Mouse (Mus musculus) kidney, adult 2 months (tissue): Measurements from ENCODE around the gene Tmem104. TPM values are rescaled to one million over a fixed set of nuclear protein-coding genes. Genes with fewer than 3 reads are reported as not detected.
A peak's percentile ranks its signal among the peaks of the same experiment; 100 is the strongest.

Experiments used
- DNase-seq: peaks from one replicate; pipeline ENCODE4 v3.0.0; 2021
- H3K27ac ChIP-seq: fragments of 200-500 bp; 2 replicates; pipeline ENCODE4 v1.5.1; 2012; ENCODE audit warnings: low read depth, low read length, control low read depth, inconsistent platforms; ENCODE audit not compliant: insufficient read depth
- H3K27me3 ChIP-seq: fragments of 200-500 bp; replicated peaks from 2 replicates; pipeline ENCODE4 v1.6.1; 2012; ENCODE audit warnings: mild to moderate bottlenecking, moderate library complexity, low read length, inconsistent platforms; ENCODE audit not compliant: control insufficient read depth, insufficient read depth
- H3K36me3 ChIP-seq: fragments of 200-500 bp; 2 replicates; pipeline ENCODE4 v1.6.1; 2012; ENCODE audit warnings: mild to moderate bottlenecking, moderate library complexity, low read length, inconsistent platforms; ENCODE audit not compliant: control insufficient read depth, insufficient read depth
- H3K4me1 ChIP-seq: fragments of 200-500 bp; 2 replicates; pipeline ENCODE4 v1.6.1; 2011; ENCODE audit warnings: low read length; ENCODE audit not compliant: control insufficient read depth, insufficient read depth
- H3K4me3 ChIP-seq: fragments of 200-500 bp; 2 replicates; pipeline ENCODE4 v1.5.1; 2011; ENCODE audit warnings: mild to moderate bottlenecking, low read depth, low read length, control low read depth; ENCODE audit not compliant: insufficient read depth
- CTCF ChIP-seq: fragments of 200-500 bp; conservative IDR thresholded peaks from 2 replicates; pipeline ENCODE4 v1.5.1; 2011; ENCODE audit warnings: low read depth, mild to moderate bottlenecking, control low read depth, low read length, moderate library complexity, mixed read lengths; ENCODE audit not compliant: insufficient read depth, insufficient read length
- POLR2A ChIP-seq: fragments of 200-500 bp; IDR thresholded peaks from one replicate; pipeline ENCODE4 v1.6.1; 2011; ENCODE audit warnings: low read depth, low read length, control low read depth
- WGBS: fragments of 180-500 bp; shearing (Covaris S2); methylation state at CpG from one replicate; pipeline ENCODE4 v1.1.7; 2018; 5-methylcytosine and 5-hydroxymethylcytosine counted together
- polyA plus RNA-seq: library from polyadenylated mRNA; depleted of rRNA; stranded (reverse); fragments of >200 nt; gene quantifications from 2 replicates; pipeline ENCODE4 v1.2.3, GENCODE M21; 2012

Tmem104 gene
- polyA plus RNA-seq, 1 experiment, result 14.8 TPM

DNA sequence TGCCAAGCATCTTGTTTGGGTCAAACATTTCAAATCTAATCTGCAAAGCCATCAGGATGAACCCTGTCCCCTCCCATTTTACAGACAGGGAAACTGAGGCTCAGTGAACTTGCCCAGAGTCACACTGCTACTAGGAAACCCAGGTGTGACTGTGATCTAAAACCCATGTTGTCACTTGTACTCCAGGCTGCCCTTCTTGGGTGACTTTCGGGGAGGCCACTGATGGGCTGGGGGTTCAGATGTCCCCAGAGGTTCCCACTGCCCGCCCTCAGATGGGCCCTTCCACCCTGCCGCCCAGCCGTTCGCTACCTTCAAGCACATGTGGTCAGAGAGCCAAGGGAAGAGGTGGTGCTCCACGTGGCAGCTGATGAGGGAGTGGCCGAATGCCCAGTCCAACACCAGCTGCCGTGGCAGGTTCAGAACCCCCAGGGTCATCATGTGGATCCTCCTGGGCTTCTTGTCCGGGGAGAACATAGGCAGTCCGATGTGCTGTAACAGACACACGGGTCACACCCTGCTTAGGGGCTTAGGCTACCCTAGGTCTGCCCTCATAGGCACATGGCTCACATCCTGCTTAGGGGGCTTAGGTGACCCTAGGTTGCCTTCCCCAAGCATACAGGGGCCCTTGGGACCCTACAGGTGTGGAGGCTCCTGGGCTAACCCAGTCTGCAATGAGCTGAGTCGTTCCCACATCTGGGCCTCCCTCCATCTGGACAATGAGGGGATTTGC lies 96.8 kb downstream of the Tmem104 start:
- Histone ChIP-seq H3K27me3 (no peaks in the 10 kb centered on the region), H3K4me3 (no peak overlapping the region), H3K27ac (no peak overlapping the region), H3K4me1 (no peaks in the 10 kb centered on the region), H3K36me3 (no peaks in the 10 kb centered on the region)
- no peak for TF ChIP-seq POLR2A
- no peak for TF ChIP-seq CTCF
- 81% methylated on average over 12 of the region's 12 CpGs for WGBS
- DNase-seq, result no peak

DNA sequence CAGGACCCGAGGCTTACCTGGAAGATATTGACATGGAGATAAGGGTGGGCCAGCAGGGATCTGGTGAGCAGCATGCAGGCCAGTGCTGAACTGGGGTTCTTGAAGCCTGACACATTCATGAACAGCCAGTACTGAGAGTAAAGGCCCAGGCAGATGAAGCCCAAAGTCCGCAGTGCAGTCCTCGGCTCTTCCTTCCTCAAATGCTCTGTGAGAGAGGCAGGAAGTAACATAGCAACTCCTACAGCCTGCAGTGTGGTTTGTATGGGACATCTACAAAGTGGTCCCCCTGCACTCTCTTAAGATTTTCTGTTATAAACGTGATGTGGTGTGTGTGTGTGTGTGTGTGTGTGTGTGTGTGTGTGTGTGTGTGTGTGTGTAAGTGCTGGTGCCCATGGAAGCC lies 98.0 kb downstream of the Tmem104 start:
- no peak for DNase-seq
- TF ChIP-seq CTCF (no peak), POLR2A (no peak)
- H3K36me3 ChIP-seq, result no peaks in the 10 kb centered on the region
- no peaks in the 10 kb centered on the region for H3K27me3 ChIP-seq
- H3K27ac ChIP-seq, result no peak overlapping the region
- WGBS, result 31% methylated on average over 4 of the region's 4 CpGs
- no peaks in the 10 kb centered on the region for H3K4me1 ChIP-seq
- H3K4me3 ChIP-seq, result no peak overlapping the region

DNA sequence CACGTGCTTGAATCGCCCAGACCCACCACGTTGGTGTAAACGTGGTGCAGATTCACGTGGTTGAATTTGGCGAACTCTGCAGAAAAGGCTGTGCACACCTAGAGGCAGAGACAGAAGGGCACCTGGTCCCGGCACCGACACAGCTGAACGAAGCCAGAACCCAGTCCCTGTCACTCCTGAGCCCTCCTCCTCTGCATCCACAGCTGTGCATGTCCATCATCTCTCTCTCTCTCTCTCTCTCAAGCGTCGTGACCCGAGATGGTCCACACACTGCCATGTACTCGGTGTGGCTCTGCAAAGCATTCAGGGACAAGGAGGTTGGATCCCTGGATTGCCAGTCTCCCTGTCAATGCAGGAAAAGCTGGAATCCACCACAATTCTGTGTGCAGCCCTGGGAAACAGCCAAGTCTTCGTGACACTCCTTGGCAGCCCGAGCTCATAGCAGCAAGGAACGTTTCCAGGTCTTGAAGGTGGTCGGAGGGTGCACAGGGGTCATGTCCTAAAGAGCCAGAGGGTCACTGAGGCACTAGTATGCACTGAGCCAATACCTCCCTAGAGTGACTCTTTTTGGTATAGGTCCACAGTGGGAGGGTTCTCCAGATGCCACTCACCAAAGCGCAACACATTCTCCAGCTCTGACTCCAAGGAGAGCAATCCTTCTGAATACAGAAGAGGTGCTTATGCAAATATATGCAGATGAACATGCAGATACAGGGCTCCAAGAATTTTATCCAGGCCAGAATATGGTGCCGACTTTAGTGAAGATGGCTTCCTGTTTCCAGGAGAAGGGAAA lies 99.1 kb downstream of the Tmem104 start:
- WGBS, result 69% methylated on average over 19 of the region's 19 CpGs
- no peak for DNase-seq
- TF ChIP-seq POLR2A (no peak), CTCF (no peak)
- Histone ChIP-seq H3K4me3 (no peak overlapping the region), H3K36me3 (no peaks in the 10 kb centered on the region), H3K27me3 (no peaks in the 10 kb centered on the region), H3K27ac (no peak overlapping the region), H3K4me1 (no peaks in the 10 kb centered on the region)

DNA sequence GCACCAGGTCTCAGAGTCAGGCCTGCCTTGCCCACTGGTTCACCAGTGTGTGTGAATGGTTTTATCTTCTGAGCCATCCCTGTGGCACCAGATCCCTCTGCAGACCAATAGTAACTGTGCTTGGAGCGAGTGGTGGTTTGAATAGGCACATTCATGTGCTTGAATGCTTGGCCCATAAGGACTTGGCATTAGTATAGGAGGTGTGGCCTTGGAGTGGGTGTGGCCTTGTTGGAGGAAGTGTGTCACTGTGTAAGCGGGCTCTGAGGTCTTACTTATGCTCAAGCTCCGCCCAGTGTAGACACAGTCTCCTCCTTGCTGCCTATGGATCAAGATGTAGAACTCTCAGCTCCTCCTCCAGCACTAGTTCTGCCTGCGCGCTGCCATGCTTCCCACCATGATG lies 100.1 kb downstream of the Tmem104 start:
- WGBS, result 96% methylated on average over 5 of the region's 5 CpGs
- Histone ChIP-seq H3K36me3 (no peaks in the 10 kb centered on the region), H3K27ac (no peak overlapping the region), H3K27me3 (no peaks in the 10 kb centered on the region), H3K4me3 (no peak overlapping the region), H3K4me1 (no peaks in the 10 kb centered on the region)
- no peak for DNase-seq
- TF ChIP-seq POLR2A (no peak), CTCF (no peak)

DNA sequence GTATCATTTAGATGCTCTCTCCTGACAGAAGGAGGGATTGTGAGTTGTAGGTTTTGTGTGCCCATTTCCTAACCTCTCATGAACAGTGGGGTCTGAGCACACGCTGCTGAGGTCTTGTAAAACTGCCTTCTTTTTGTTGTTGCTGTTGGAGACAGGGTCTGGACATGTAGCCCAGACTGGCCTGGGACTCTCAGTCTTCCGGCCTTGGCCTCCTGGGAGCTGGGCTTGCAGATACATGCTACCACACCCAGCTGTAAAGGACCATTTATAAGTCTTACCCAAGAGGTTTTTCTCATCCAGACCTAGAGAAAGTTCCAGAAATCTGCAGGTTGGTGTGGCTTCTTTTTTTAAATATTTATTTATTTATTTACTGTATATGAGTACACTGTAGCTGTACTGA lies 101.0 kb downstream of the Tmem104 start:
- WGBS, result 93% methylated on average over 2 of the region's 2 CpGs
- Histone ChIP-seq H3K4me3 (no peak overlapping the region), H3K27ac (no peak overlapping the region), H3K27me3 (no peaks in the 10 kb centered on the region), H3K36me3 (no peaks in the 10 kb centered on the region), H3K4me1 (no peaks in the 10 kb centered on the region)
- TF ChIP-seq CTCF (no peak), POLR2A (no peak)
- DNase-seq, result no peak

DNA sequence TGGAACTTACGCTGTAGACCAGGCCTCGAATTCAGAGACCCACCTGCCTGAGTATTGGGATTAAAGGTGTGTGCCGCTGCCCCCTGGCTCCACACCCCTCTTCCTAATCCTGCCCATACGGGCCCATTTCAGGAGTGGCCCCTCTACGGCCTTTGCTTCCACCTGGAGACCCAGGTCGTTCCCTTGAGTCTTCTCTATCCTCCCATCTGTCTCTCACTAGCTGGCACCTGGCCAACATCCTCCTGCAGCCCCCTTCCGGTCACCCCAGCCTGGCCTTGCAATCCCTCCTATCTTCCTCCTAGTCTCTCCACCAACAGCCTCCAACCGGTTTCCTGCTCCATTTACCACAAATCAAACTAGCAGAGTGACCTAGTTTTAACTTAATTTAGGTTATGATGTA lies 102.6 kb downstream of the Tmem104 start:
- H3K4me1 ChIP-seq, result 0 out of 2 replicates have a peak, but pooled peaks cover 2% of the 10 kb centered on the region
- H3K27ac ChIP-seq, result no peak overlapping the region
- peak; percentile 42 for DNase-seq
- H3K36me3 ChIP-seq, result no peaks in the 10 kb centered on the region
- no peak overlapping the region for H3K4me3 ChIP-seq
- WGBS, result 66% methylated on average over 8 of the region's 8 CpGs
- H3K27me3 ChIP-seq, result no peaks in the 10 kb centered on the region
- TF ChIP-seq CTCF (no peak), POLR2A (no peak)

DNA sequence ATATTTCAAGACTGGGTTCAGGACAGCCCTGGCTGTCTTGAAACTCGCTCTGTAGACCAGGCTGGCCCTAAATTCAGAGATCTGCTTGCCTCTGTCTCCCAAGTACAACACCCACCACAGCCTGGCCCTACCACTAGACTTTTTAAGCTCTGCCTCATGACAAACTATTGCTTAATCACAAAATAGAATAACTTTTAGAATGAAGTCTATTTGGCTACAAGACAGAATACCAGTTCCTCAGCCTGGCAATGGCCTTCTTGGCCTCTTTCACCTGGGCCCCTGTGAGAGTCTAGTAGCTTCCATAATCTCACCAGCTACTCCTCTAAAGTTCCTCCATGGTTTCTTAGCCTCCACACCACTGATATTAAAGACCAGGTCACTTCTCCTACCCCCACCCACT lies 103.0 kb downstream of the Tmem104 start:
- Histone ChIP-seq H3K27ac (0 out of 2 replicates have a peak overlapping the region, but pooled peaks have one; percentile 14), H3K4me1 (0 out of 2 replicates have a peak, but pooled peaks cover 2% of the 10 kb centered on the region), H3K4me3 (no peak overlapping the region), H3K27me3 (no peaks in the 10 kb centered on the region), H3K36me3 (no peaks in the 10 kb centered on the region)
- TF ChIP-seq CTCF (no peak), POLR2A (no peak)
- no peak for DNase-seq
- WGBS, result 83% methylated on average over 1 of the region's 1 CpGs
